Mouse (Mus musculus) midbrain, postnatal 0 days (tissue): Measurements from ENCODE around the gene Nexn. TPM values are rescaled to one million over a fixed set of nuclear protein-coding genes. Genes with fewer than 3 reads are reported as not detected.

Experiments used
- ATAC-seq: fragments of 200-750 bp; cut with Nextera tagmentation; 2 replicates; pipeline ENCODE4 v1.8.0; 2017; ENCODE audit warnings: moderate number of reproducible peaks, mild to moderate bottlenecking, moderate TSS enrichment, moderate library complexity; ENCODE audit not compliant: low FRiP score
- DNase-seq: peaks from one replicate; pipeline ENCODE4 v3.0.0-alpha.2; 2015; ENCODE audit warnings: low spot score
- H3K27ac ChIP-seq: fragments of 300-500 bp; sonication (generic); 2 replicates; pipeline ENCODE4 v1.5.1; 2014; ENCODE audit warnings: low read depth, mild to moderate bottlenecking, low read length, mixed read lengths
- H3K27me3 ChIP-seq: fragments of 300-500 bp; sonication (generic); 2 replicates; pipeline ENCODE4 v1.6.1; 2014; ENCODE audit warnings: low read length, control low read depth, mixed read lengths; ENCODE audit not compliant: insufficient read depth
- H3K36me3 ChIP-seq: fragments of 300-500 bp; sonication (generic); 2 replicates; pipeline ENCODE4 v1.6.1; 2014; ENCODE audit warnings: low read length, control low read depth, mixed read lengths; ENCODE audit not compliant: insufficient read depth
- H3K4me1 ChIP-seq: fragments of 300-500 bp; sonication (generic); 2 replicates; pipeline ENCODE4 v1.6.1; 2014; ENCODE audit warnings: mild to moderate bottlenecking, control low read depth, antibody characterized with exemption, low read length, mixed read lengths; ENCODE audit not compliant: insufficient read depth
- H3K4me2 ChIP-seq: fragments of 300-500 bp; sonication (generic); 2 replicates; pipeline ENCODE4 v1.6.1; 2014; ENCODE audit warnings: low read depth, mild to moderate bottlenecking, low read length, mixed read lengths; ENCODE audit not compliant: poor library complexity, severe bottlenecking
- H3K4me3 ChIP-seq: fragments of 300-500 bp; sonication (generic); 2 replicates; pipeline ENCODE4 v1.5.1; 2014; ENCODE audit warnings: low read depth, mild to moderate bottlenecking, low read length, moderate library complexity
- H3K9ac ChIP-seq: fragments of 300-500 bp; sonication (generic); replicated peaks from 2 replicates; pipeline ENCODE4 v1.6.1; 2014; ENCODE audit warnings: mild to moderate bottlenecking, low read length, moderate library complexity, mixed read lengths; ENCODE audit not compliant: poor library complexity, severe bottlenecking
- H3K9me3 ChIP-seq: fragments of 300-500 bp; sonication (generic); 2 replicates; pipeline ENCODE4 v1.6.1; 2016; ENCODE audit warnings: low read length, control low read depth
- CTCF ChIP-seq: IDR thresholded peaks from 2 replicates; pipeline ENCODE4 v1.5.1; 2016; ENCODE audit warnings: antibody characterized with exemption, mild to moderate bottlenecking
- WGBS: fragments of 180-500 bp; shearing (Covaris S2); extraction: QIAGEN DNeasy Blood & Tissue Kit; methylation state at CpG from one replicate; pipeline ENCODE4 v1.1.7; 2014; 5-methylcytosine and 5-hydroxymethylcytosine counted together
- polyA plus RNA-seq: library from polyadenylated mRNA; unstranded; fragments of >200 nt; fragmentation: Nextera tagmentation; extraction: Ambion mirVana; gene quantifications from 2 replicates; pipeline ENCODE4 v1.2.1, GENCODE M21; 2015
- total RNA-seq: library from RNA; depleted of rRNA; stranded (reverse); fragments of >200 nt; gene quantifications from 2 replicates; pipeline ENCODE4 v1.2.3, GENCODE M21; 2014

Gene Nexn
- total and polyA plus RNA-seq, 2 experiments from 2014 or later = 0.11 to 2.3 TPM

- Histone ChIP-seq H3K4me3 (peak overlapping the region; percentile 55), H3K4me1 (peaks cover 2% of the 10 kb centered on the region; the same call in 1 of the 2 replicates), H3K9me3 (no peaks in the 10 kb centered on the region), H3K9ac (peak overlapping the region; percentile 44), H3K27me3 (no peaks in the 10 kb centered on the region; the same call in 1 of the 2 replicates), H3K27ac (no peak overlapping the region), H3K4me2 (peak overlapping the region; percentile 100), H3K36me3 (no peaks in the 10 kb centered on the region)
- TF ChIP-seq CTCF = no peak
- peak; percentile 44 for DNase-seq
- 2% methylated on average over 49 of the region's 63 CpGs for WGBS
- peak; percentile 62 for ATAC-seq
These were observed 657 bp downstream of the Nexn start for GRCm38 (mm10) chr3:152265351-152266035.

- Histone ChIP-seq H3K9me3 (no peaks in the 10 kb centered on the region), H3K36me3 (no peaks in the 10 kb centered on the region), H3K27ac (no peak overlapping the region), H3K4me1 (peaks cover 2% of the 10 kb centered on the region; the same call in 1 of the 2 replicates), H3K27me3 (no peaks in the 10 kb centered on the region; the same call in 1 of the 2 replicates), H3K9ac (no peak overlapping the region), H3K4me2 (no peak overlapping the region), H3K4me3 (peak overlapping the region; percentile 55; the same call in 1 of the 2 replicates)
- ATAC-seq (no peak), DNase-seq (no peak)
- WGBS = 44% methylated on average over 12 of the region's 12 CpGs
- TF ChIP-seq CTCF = no peak
These were observed 1.3 kb downstream of the Nexn start for GRCm38 (mm10) chr3:152264830-152265229.

- Histone ChIP-seq H3K4me2 (no peak overlapping the region), H3K27me3 (no peaks in the 10 kb centered on the region; the same call in 1 of the 2 replicates), H3K9me3 (no peaks in the 10 kb centered on the region), H3K4me1 (peaks cover 2% of the 10 kb centered on the region; the same call in 1 of the 2 replicates), H3K4me3 (no peak overlapping the region), H3K36me3 (no peaks in the 10 kb centered on the region), H3K27ac (no peak overlapping the region), H3K9ac (no peak overlapping the region)
- no peak for TF ChIP-seq CTCF
- ATAC-seq = no peak
- WGBS = 56% methylated on average over 10 of the region's 10 CpGs
- no peak for DNase-seq
These were observed 1.8 kb downstream of the Nexn start for GRCm38 (mm10) chr3:152264374-152264773.

GRCm38 (mm10) chr3:152261948-152262347 is 4.2 kb downstream of the Nexn start:
- H3K27me3 ChIP-seq = no peaks in the 10 kb centered on the region; the same call in 1 of the 2 replicates
- whole genome bisulfite sequencing = 25% methylated on average over 8 of the region's 8 CpGs
- no peak overlapping the region for H3K4me3 ChIP-seq
- no peak for ATAC-seq
- H3K4me1 ChIP-seq = peaks cover 2% of the 10 kb centered on the region; the same call in 1 of the 2 replicates
- no peak for TF ChIP-seq CTCF
- DNase-seq = no peak
- no peaks in the 10 kb centered on the region for H3K9me3 ChIP-seq
- no peak overlapping the region for H3K9ac ChIP-seq
- no peak overlapping the region for H3K27ac ChIP-seq
- no peak overlapping the region for H3K4me2 ChIP-seq
- no peaks in the 10 kb centered on the region for H3K36me3 ChIP-seq

GRCm38 (mm10) chr3:152261436-152261835 is 4.7 kb downstream of the Nexn start:
- ATAC-seq = no peak
- Histone ChIP-seq H3K27ac (no peak overlapping the region), H3K4me1 (peaks cover 2% of the 10 kb centered on the region; the same call in 1 of the 2 replicates), H3K27me3 (no peaks in the 10 kb centered on the region; the same call in 1 of the 2 replicates), H3K4me2 (no peak overlapping the region), H3K4me3 (no peak overlapping the region), H3K36me3 (no peaks in the 10 kb centered on the region), H3K9me3 (no peaks in the 10 kb centered on the region), H3K9ac (no peak overlapping the region)
- WGBS = 59% methylated on average over 8 of the region's 8 CpGs
- no peak for DNase-seq
- TF ChIP-seq CTCF = no peak

GRCm38 (mm10) chr3:152260362-152260761 is 5.8 kb downstream of the Nexn start:
- no peak overlapping the region for H3K4me2 ChIP-seq
- DNase-seq (no peak), ATAC-seq (no peak)
- H3K27ac ChIP-seq = no peak overlapping the region
- no peak overlapping the region for H3K9ac ChIP-seq
- no peak for TF ChIP-seq CTCF
- 95% methylated on average over 1 of the region's 1 CpGs for WGBS
- no peaks in the 10 kb centered on the region; the same call in 1 of the 2 replicates for H3K27me3 ChIP-seq
- H3K9me3 ChIP-seq = no peaks in the 10 kb centered on the region
- no peaks in the 10 kb centered on the region; the same call in 1 of the 2 replicates for H3K4me1 ChIP-seq
- no peaks in the 10 kb centered on the region for H3K36me3 ChIP-seq
- H3K4me3 ChIP-seq = no peak overlapping the region
